Mouse (Mus musculus) forebrain, embryonic 14.5 days (tissue): ENCODE data around the gene Iqcj. TPM values are rescaled to one million over a fixed set of nuclear protein-coding genes. Genes with fewer than 3 reads are reported as not detected.

Experiments
- ATAC-seq: fragments of 200-750 bp; cut with Nextera tagmentation; 2 replicates; pipeline ENCODE4 v1.8.0; 2017; ENCODE audit warnings: mild to moderate bottlenecking, moderate library complexity
- DNase-seq: peaks from one replicate; pipeline ENCODE4 v3.0.0-alpha.2; 2015; ENCODE audit warnings: low spot score
- H3K27ac ChIP-seq: fragments of 300-500 bp; sonication (generic); 2 replicates; pipeline ENCODE4 v1.5.1; 2014; ENCODE audit warnings: low read depth, mild to moderate bottlenecking, control low read depth, low read length, moderate library complexity
- H3K27me3 ChIP-seq: fragments of 300-500 bp; sonication (generic); replicated peaks from 2 replicates; pipeline ENCODE4 v1.6.1; 2014; ENCODE audit warnings: low read length, control low read depth, mixed read lengths; ENCODE audit not compliant: control insufficient read depth, insufficient read depth
- H3K36me3 ChIP-seq: fragments of 300-500 bp; sonication (generic); 2 replicates; pipeline ENCODE4 v1.6.1; 2014; ENCODE audit warnings: low read length, control low read depth; ENCODE audit not compliant: control insufficient read depth, insufficient read depth
- H3K4me1 ChIP-seq: fragments of 300-500 bp; sonication (generic); 2 replicates; pipeline ENCODE4 v1.6.1; 2014; ENCODE audit warnings: antibody characterized with exemption, low read length, control low read depth; ENCODE audit not compliant: control insufficient read depth, insufficient read depth
- H3K4me2 ChIP-seq: fragments of 300-500 bp; sonication (generic); 2 replicates; pipeline ENCODE4 v1.6.1; 2014; ENCODE audit warnings: mild to moderate bottlenecking, control low read depth, low read length
- H3K4me3 ChIP-seq: fragments of 300-500 bp; sonication (generic); 2 replicates; pipeline ENCODE4 v1.5.1; 2014; ENCODE audit warnings: low read depth, low read length, control low read depth
- H3K9ac ChIP-seq: fragments of 300-500 bp; sonication (generic); 2 replicates; pipeline ENCODE4 v1.6.1; 2014; ENCODE audit warnings: mild to moderate bottlenecking, low read length, control low read depth, moderate library complexity
- H3K9me3 ChIP-seq: fragments of 300-500 bp; sonication (generic); replicated peaks from 2 replicates; pipeline ENCODE4 v1.6.1; 2016; ENCODE audit warnings: low read length, control low read depth, mixed read lengths; ENCODE audit not compliant: control insufficient read depth
- WGBS: fragments of 180-500 bp; shearing (Covaris S2); extraction: QIAGEN DNeasy Blood & Tissue Kit; methylation state at CpG from one replicate; pipeline ENCODE4 v1.1.7; 2014; 5-methylcytosine and 5-hydroxymethylcytosine counted together
- polyA plus RNA-seq: library from polyadenylated mRNA; unstranded; fragments of >200 nt; fragmentation: Nextera tagmentation; extraction: Ambion mirVana; gene quantifications from 2 replicates; pipeline ENCODE4 v1.2.1, GENCODE M21; 2014

Gene Iqcj
- polyA plus RNA-seq, 1 experiment from 2014 or later = 0.18 TPM

GRCm38 (mm10) chr3:68045475-68046416 is 153.7 kb downstream of the Iqcj start:
- H3K27me3 ChIP-seq = no peaks in the 10 kb centered on the region
- DNase-seq (peak; percentile 91), ATAC-seq (peak; percentile 70)
- no peak overlapping the region for H3K4me3 ChIP-seq
- no peak overlapping the region for H3K4me2 ChIP-seq
- H3K27ac ChIP-seq = no peak overlapping the region
- no peaks in the 10 kb centered on the region for H3K9me3 ChIP-seq
- 48% methylated on average over 9 of the region's 9 CpGs for WGBS
- no peak overlapping the region for H3K9ac ChIP-seq
- no peaks in the 10 kb centered on the region for H3K36me3 ChIP-seq
- H3K4me1 ChIP-seq = no peaks in the 10 kb centered on the region

DNA sequence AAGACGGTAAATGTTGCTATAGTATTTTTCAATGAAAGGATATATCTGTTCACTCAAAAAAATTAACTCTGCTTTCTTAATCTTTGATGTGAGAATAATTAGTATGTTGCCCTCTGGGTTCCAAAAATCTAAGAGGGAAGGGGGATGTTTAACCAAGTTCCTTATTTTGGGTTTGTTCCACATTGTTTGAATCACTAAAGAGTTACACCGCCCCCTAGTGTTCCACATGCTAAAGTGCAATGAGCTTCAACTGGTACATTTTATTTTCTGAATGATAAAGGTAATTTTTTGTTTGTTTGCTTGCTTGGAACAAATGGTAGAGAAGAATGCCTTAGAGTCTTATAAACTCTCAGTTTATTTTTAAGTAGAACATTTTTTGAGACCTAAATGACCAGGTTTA is 161.5 kb downstream of the Iqcj start:
- H3K27ac ChIP-seq = no peak overlapping the region
- no peak overlapping the region for H3K9ac ChIP-seq
- H3K9me3 ChIP-seq = no peaks in the 10 kb centered on the region
- H3K4me3 ChIP-seq = no peak overlapping the region
- ATAC-seq (no peak), DNase-seq (peak; percentile 71)
- no peaks in the 10 kb centered on the region for H3K36me3 ChIP-seq
- no peaks in the 10 kb centered on the region for H3K4me1 ChIP-seq
- 47% methylated on average over 2 of the region's 2 CpGs for WGBS
- 0 out of 2 replicates have a peak, but pooled peaks cover 3% of the 10 kb centered on the region for H3K27me3 ChIP-seq
- H3K4me2 ChIP-seq = no peak overlapping the region

DNA sequence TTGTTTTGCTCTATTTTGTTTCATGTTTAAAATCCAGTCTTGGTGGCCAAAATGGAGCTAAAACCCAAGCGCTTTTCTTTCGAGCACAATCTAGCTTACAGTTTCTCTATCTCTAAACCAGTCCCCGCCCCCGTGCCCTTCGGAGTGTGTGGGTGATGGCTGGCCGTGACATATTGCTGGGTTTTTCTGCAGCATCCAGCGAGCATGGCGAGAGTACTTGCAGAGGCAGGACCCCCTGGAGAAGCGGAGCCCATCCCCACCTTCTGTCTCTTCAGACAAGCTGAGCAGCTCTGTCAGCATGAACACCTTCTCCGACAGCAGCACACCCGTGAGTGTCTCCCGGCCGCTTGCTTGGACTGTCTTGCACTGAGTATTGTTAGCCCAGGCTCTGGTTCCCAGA is 163.1 kb downstream of the Iqcj start:
- H3K9me3 ChIP-seq = no peaks in the 10 kb centered on the region
- 0 out of 2 replicates have a peak, but pooled peaks cover 3% of the 10 kb centered on the region for H3K27me3 ChIP-seq
- no peak overlapping the region for H3K4me2 ChIP-seq
- H3K27ac ChIP-seq = no peak overlapping the region
- H3K36me3 ChIP-seq = no peaks in the 10 kb centered on the region
- no peak overlapping the region for H3K9ac ChIP-seq
- no peak for DNase-seq
- H3K4me1 ChIP-seq = no peaks in the 10 kb centered on the region
- WGBS = 63% methylated on average over 13 of the region's 13 CpGs
- no peak overlapping the region for H3K4me3 ChIP-seq
- no peak for ATAC-seq

GRCm38 (mm10) chr3:68056373-68057275 is 164.6 kb downstream of the Iqcj start:
- Histone ChIP-seq H3K9ac (no peak overlapping the region), H3K27ac (no peak overlapping the region), H3K27me3 (0 out of 2 replicates have a peak, but pooled peaks cover 3% of the 10 kb centered on the region), H3K4me2 (peak overlapping the region; percentile 33), H3K4me3 (0 out of 2 replicates have a peak overlapping the region, but pooled peaks have one; percentile 6), H3K4me1 (no peaks in the 10 kb centered on the region), H3K9me3 (no peaks in the 10 kb centered on the region), H3K36me3 (no peaks in the 10 kb centered on the region)
- ATAC-seq (no peak), DNase-seq (peak; percentile 86)
- WGBS = 50% methylated on average over 23 of the region's 23 CpGs

GRCm38 (mm10) chr3:68059162-68059800 is 167.3 kb downstream of the Iqcj start:
- H3K4me1 ChIP-seq = no peaks in the 10 kb centered on the region
- no peak overlapping the region for H3K9ac ChIP-seq
- peak; percentile 60 for DNase-seq
- H3K27me3 ChIP-seq = 0 out of 2 replicates have a peak, but pooled peaks cover 3% of the 10 kb centered on the region
- no peak overlapping the region for H3K4me2 ChIP-seq
- ATAC-seq = peak; percentile 59
- no peaks in the 10 kb centered on the region for H3K9me3 ChIP-seq
- no peak overlapping the region for H3K27ac ChIP-seq
- H3K4me3 ChIP-seq = no peak overlapping the region
- no peaks in the 10 kb centered on the region for H3K36me3 ChIP-seq
- WGBS = 32% methylated on average over 2 of the region's 2 CpGs

DNA sequence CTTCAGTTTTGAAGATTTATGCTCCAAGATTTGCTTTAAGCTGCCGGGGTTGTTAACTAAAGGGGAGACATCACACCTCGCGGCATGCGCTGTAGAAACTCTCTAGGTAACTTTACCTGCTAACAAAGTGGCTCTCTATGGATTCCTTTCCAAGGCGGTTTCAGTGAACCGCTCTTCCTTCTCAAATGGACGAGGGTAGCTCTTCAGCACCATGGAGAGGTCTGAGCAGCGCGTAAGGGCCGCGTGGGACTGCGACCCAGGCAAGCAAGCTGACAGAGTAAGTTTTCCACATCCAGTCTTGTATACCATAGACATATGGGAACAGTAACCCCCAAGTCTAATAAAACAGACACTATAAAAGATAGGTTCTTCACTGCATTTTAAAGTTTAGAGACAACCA is 172.7 kb downstream of the Iqcj start, which contains the start of gene Schip1:
Gene Schip1 (plus strand): TSS at position 72 of the 400 bp plus-strand sequence.
- WGBS = 31% methylated on average over 12 of the region's 12 CpGs
- Histone ChIP-seq H3K4me2 (no peak within 1 kb of the TSS), H3K27ac (no peak within 1 kb of the TSS), H3K36me3 (no peaks in the 10 kb centered on the region), H3K9ac (no peak within 1 kb of the TSS), H3K4me1 (no peaks in the 10 kb centered on the region), H3K27me3 (no peaks in the 10 kb centered on the region), H3K9me3 (no peaks in the 10 kb centered on the region), H3K4me3 (no peak within 1 kb of the TSS)
- ATAC-seq (no peak), DNase-seq (no peak)

GRCm38 (mm10) chr3:68071395-68072386 is 179.7 kb downstream of the Iqcj start:
- H3K4me3 ChIP-seq = no peak overlapping the region
- ATAC-seq = peak; percentile 92
- 20% methylated on average over 9 of the region's 9 CpGs for WGBS
- DNase-seq = peak; percentile 96
- no peak overlapping the region for H3K27ac ChIP-seq
- H3K9me3 ChIP-seq = no peaks in the 10 kb centered on the region
- peaks cover 14% of the 10 kb centered on the region for H3K4me1 ChIP-seq
- H3K36me3 ChIP-seq = no peaks in the 10 kb centered on the region
- H3K4me2 ChIP-seq = no peak overlapping the region
- no peak overlapping the region for H3K9ac ChIP-seq
- H3K27me3 ChIP-seq = no peaks in the 10 kb centered on the region
